Mouse (Mus musculus) B cell, adult (primary cell): ENCODE measurements around the gene Gm5934. TPM values are rescaled to one million over a fixed set of nuclear protein-coding genes. Genes with fewer than 3 reads are reported as not detected.

Source experiments
- total RNA-seq: library from RNA; stranded (reverse); gene quantifications from 4 replicates; pipeline ENCODE4 v1.2.4, GENCODE M21; 2023; ENCODE audit not compliant: inconsistent age

Gene Gm5934
- total RNA-seq = not detected in 4 replicates

GRCm38 (mm10) chrX:24500660-24501059 is at the start of gene Gm5934:
Gm5934 (minus strand) TSS chrX:24500760.

Other genes with a start within 250 kb of the Gm5934 start
- gene Gm4297, start 74.1 kb upstream of the Gm5934 start, total RNA-seq = not detected in 4 replicates